11 mouse cellular contexts compared by ENCODE assay signal in genomic region chr3:154723198-154723597, GRCm38 (mm10). TPM values are rescaled to one million over a fixed set of nuclear protein-coding genes. Genes with fewer than 3 reads are reported as not detected.
DNase-seq lines count a peak whose midpoint lies in the region; ATAC-seq and TF ChIP-seq lines count a peak whose summit lies in the region.
"Had no signal": no experiment of that assay in that cellular context is flagged by ENCODE, and none has a peak within 500 bp of the region (broad histone marks: within the 10 kb centered on the region; RNA-seq: fewer than 3 reads in every experiment).

No protein-coding gene starts in this region.

- DNase-seq in adrenal gland, postnatal 25 days: peak; percentile 12
- DNase-seq in cerebellum, postnatal 25 days: peak; percentile 74 to 85
- DNase-seq in lung, adult 2 months: peak; percentile 72
- DNase-seq in B cell, adult 2 months: no peak
- no peak for DNase-seq in right cerebral cortex, adult 2 months (ENCODE audit: low spot score in 2 of 2)

- 72% methylated on average over 7 of the region's 7 CpGs for WGBS in hindbrain, embryonic 15.5 days
- WGBS in hindbrain, embryonic 13.5 days: 74% methylated on average over 7 of the region's 7 CpGs
- WGBS in lung, adult 2 months: 24% methylated on average over 7 of the region's 7 CpGs

- no peak for TF ChIP-seq POLR2A in lung, adult 2 months (IDR thresholded peaks at IDR 0.05; ENCODE audit: borderline replicate concordance, extremely low read depth, low read depth, low read length)

- H3K4me3 ChIP-seq in hindbrain, embryonic 15.5 days: no peak overlapping the region
- no peak overlapping the region for H3K4me3 ChIP-seq in hindbrain, embryonic 13.5 days
- no peak overlapping the region for H3K4me3 ChIP-seq in lung, adult 2 months (replicated peaks; ENCODE audit: extremely low read depth, low read depth, low read length)
- H3K4me3 ChIP-seq: heart, embryonic 13.5 days; limb, embryonic 13.5 days; myocyte had no signal

- 0 out of 2 replicates have a peak, but pooled peaks cover 3% of the 10 kb centered on the region for H3K4me1 ChIP-seq in hindbrain, embryonic 15.5 days (replicated peaks)
- no peaks in the 10 kb centered on the region; the same call in 1 of the 2 replicates for H3K4me1 ChIP-seq in hindbrain, embryonic 13.5 days (replicated peaks)
- peaks cover 2% of the 10 kb centered on the region; the same call in 1 of the 2 replicates for H3K4me1 ChIP-seq in lung, adult 2 months (ENCODE audit: control insufficient read depth, insufficient read depth, low read length)
- H3K4me1 ChIP-seq: heart, embryonic 13.5 days; limb, embryonic 13.5 days had no signal

- H3K36me3 ChIP-seq in hindbrain, embryonic 15.5 days: no peaks in the 10 kb centered on the region
- H3K36me3 ChIP-seq in hindbrain, embryonic 13.5 days: no peaks in the 10 kb centered on the region
- H3K36me3 ChIP-seq: heart, embryonic 13.5 days; limb, embryonic 13.5 days had no signal

- TF ChIP-seq CTCF in lung, adult 2 months (IDR thresholded peaks at IDR 0.05; ENCODE audit: insufficient read depth, low read length): no peak

- no peaks in the 10 kb centered on the region for H3K9me3 ChIP-seq in hindbrain, embryonic 15.5 days
- no peaks in the 10 kb centered on the region for H3K9me3 ChIP-seq in hindbrain, embryonic 13.5 days
- H3K9me3 ChIP-seq: heart, embryonic 13.5 days; limb, embryonic 13.5 days had no signal

- H3K27me3 ChIP-seq in hindbrain, embryonic 15.5 days: no peaks in the 10 kb centered on the region
- H3K27me3 ChIP-seq in hindbrain, embryonic 13.5 days: no peaks in the 10 kb centered on the region
- H3K27me3 ChIP-seq: heart, embryonic 13.5 days had no signal

- H3K4me2 ChIP-seq in hindbrain, embryonic 15.5 days: no peak overlapping the region
- H3K4me2 ChIP-seq in hindbrain, embryonic 13.5 days: no peak overlapping the region
- H3K4me2 ChIP-seq: heart, embryonic 13.5 days; limb, embryonic 13.5 days had no signal

- no peak overlapping the region for H3K9ac ChIP-seq in hindbrain, embryonic 15.5 days
- H3K9ac ChIP-seq in hindbrain, embryonic 13.5 days: no peak overlapping the region
- H3K9ac ChIP-seq: heart, embryonic 13.5 days; limb, embryonic 13.5 days had no signal

- no peak overlapping the region for H3K27ac ChIP-seq in hindbrain, embryonic 15.5 days (replicated peaks)
- no peak overlapping the region for H3K27ac ChIP-seq in hindbrain, embryonic 13.5 days
- H3K27ac ChIP-seq: heart, embryonic 13.5 days; limb, embryonic 13.5 days had no signal

- 0 out of 2 replicates have a peak, but pooled peaks have one; percentile 23 for ATAC-seq in hindbrain, embryonic 15.5 days (ENCODE audit: low FRiP score, low read depth)
- no peak for ATAC-seq in hindbrain, embryonic 13.5 days (ENCODE audit: low FRiP score)
- no peak for ATAC-seq in monocyte, adult 5-6 weeks (replicated peaks; ENCODE audit: insufficient number of reproducible peaks, low FRiP score, low TSS enrichment, poor library complexity, severe bottlenecking)

RNA-seq across cellular contexts. Expression of gene Erich3, which starts 59.5 kb away (rescaled TPM):
- 2.2 TPM in 2 replicates for polyA plus RNA-seq in hindbrain, embryonic 15.5 days (2015; fragmentation: Nextera tagmentation; extraction: Ambion mirVana)
- polyA plus RNA-seq in hindbrain, embryonic 13.5 days (2015; fragmentation: Nextera tagmentation; extraction: Ambion mirVana): 1.6 and 1.9 TPM in 2 replicates
- total RNA-seq in adrenal gland, postnatal 25 days (2021): 0.48 and 0.67 TPM in 2 replicates
- polyA plus RNA-seq in lung, adult 2 months (2012; rRNA removed): 1.9 and 2.6 TPM in 2 replicates
- not detected in 3 replicates for total RNA-seq in monocyte, adult 5-6 weeks (2017)
- polyA plus RNA-seq: myocyte had no signal

Comparison
In these comparisons a context has a peak if more than half of its experiments do, and no peak if none do; other contexts are left out.
1. DNase-seq: peak in adrenal gland, postnatal 25 days (single experiment), cerebellum, postnatal 25 days (2 of 2) and lung, adult 2 months (single experiment); none in B cell, adult 2 months (0 of 2) and right cerebral cortex, adult 2 months (0 of 2).